ENCODE assay signal across 8 mouse cellular contexts in the genomic region with DNA sequence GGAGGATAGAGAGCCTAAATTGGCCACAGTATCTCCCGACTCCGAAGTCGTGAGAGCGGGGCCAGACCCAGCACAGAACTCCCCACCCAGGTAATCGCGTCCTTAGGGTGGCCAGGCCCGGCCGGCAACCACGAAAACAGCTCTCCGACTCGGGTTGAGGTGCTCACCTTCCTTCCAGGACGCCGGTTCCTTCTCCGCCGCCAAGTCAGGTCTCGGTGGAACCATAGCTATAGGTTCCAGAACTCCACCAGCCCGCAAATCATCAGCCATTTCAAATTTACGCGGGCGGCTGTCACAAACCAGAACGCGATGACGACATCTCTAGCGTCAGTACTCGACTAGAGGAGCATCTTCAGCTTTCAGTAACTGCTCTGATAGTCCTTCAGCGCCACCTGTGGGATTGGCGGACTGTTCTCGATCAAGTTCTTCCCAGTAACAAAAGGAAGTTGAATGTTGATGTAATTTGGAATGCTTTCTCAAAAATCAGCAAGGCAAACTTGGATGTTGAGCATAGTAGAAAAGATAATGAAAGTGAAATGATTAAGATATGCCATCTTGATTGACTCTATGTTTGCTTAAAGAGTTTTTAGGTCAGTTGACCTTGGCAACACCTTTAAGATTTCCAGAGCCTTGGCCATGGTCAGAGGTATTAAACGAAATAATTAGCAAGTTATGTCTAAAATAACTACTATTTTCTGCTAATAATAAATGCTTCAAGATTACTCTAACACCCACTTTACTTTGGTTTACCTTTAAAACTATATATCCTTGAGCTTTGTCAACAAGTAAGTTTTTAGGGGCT. TPM values are rescaled to one million over a fixed set of nuclear protein-coding genes. Genes with fewer than 3 reads are reported as not detected.
DNase-seq lines count a peak whose midpoint lies in the region; ATAC-seq lines count a peak whose summit lies in the region.

A gene (minus strand): TSS at position 314 of the 802 bp plus-strand sequence.

- H3K36me3 ChIP-seq in hindbrain, embryonic 15.5 days: no peaks in the 10 kb centered on the region

- H3K4me1 ChIP-seq in hindbrain, embryonic 15.5 days (replicated peaks): peaks cover 6% of the 10 kb centered on the region

- no peaks in the 10 kb centered on the region for H3K9me3 ChIP-seq in hindbrain, embryonic 15.5 days

- no peak within 1 kb of the TSS for H3K27ac ChIP-seq in hindbrain, embryonic 15.5 days (replicated peaks)

- peak within 1 kb of the TSS; percentile 59 for H3K4me3 ChIP-seq in hindbrain, embryonic 15.5 days

- 6% methylated on average over 29 of the region's 29 CpGs for WGBS in hindbrain, embryonic 15.5 days

- peak; percentile 88 for DNase-seq in T-cell, adult 2 months (ENCODE audit: low spot score)
- DNase-seq in cerebellum, postnatal 36 days: peak; percentile 84 to 89
- peak; percentile 88 to 95 for DNase-seq in frontal cortex, postnatal 36 days (ENCODE audit: low spot score in 2 of 2)
- peak; percentile 83 for DNase-seq in left cerebral cortex, adult 11 months (ENCODE audit: low spot score)
- DNase-seq in lung, postnatal 4 days: peak; percentile 89 to 92
- peak; percentile 88 for DNase-seq in retina, postnatal 7 days (ENCODE audit: low read depth, low spot score)
- DNase-seq in urinary bladder, adult 2 months (ENCODE audit: low spot score): peak; percentile 60

- H3K4me2 ChIP-seq in hindbrain, embryonic 15.5 days: peak within 1 kb of the TSS; percentile 88

- H3K9ac ChIP-seq in hindbrain, embryonic 15.5 days: peak within 1 kb of the TSS; percentile 41

- no peaks in the 10 kb centered on the region for H3K27me3 ChIP-seq in hindbrain, embryonic 15.5 days

- peak; percentile 97 for ATAC-seq in hindbrain, embryonic 15.5 days (ENCODE audit: low FRiP score, low read depth)

RNA-seq across cellular contexts. Expression of the gene that starts here (rescaled TPM):
- polyA plus RNA-seq in hindbrain, embryonic 15.5 days (2015; fragmentation: Nextera tagmentation; extraction: Ambion mirVana): 11.2 and 14.6 TPM in 2 replicates
- 1.4 and 1.5 TPM in 2 replicates for polyA plus RNA-seq in urinary bladder, adult 2 months (2012; rRNA removed)
